Mouse (Mus musculus) neural tube, embryonic 14.5 days (tissue): ENCODE results near the gene Add3. TPM values are rescaled to one million over a fixed set of nuclear protein-coding genes. Genes with fewer than 3 reads are reported as not detected.

Experiments used
- ATAC-seq: fragments of 200-750 bp; cut with Nextera tagmentation; 2 replicates; pipeline ENCODE4 v1.8.0; 2017; ENCODE audit warnings: low read depth, mild to moderate bottlenecking, moderate TSS enrichment, moderate library complexity
- H3K27ac ChIP-seq: fragments of 300-500 bp; sonication (generic); 2 replicates; pipeline ENCODE4 v1.5.1; 2014; ENCODE audit warnings: low read depth, mild to moderate bottlenecking, control low read depth, low read length, moderate library complexity, mixed read lengths
- H3K27me3 ChIP-seq: fragments of 300-500 bp; sonication (generic); 2 replicates; pipeline ENCODE4 v1.6.1; 2014; ENCODE audit warnings: low read length; ENCODE audit not compliant: control insufficient read depth, insufficient read depth
- H3K36me3 ChIP-seq: fragments of 300-500 bp; sonication (generic); 2 replicates; pipeline ENCODE4 v1.6.1; 2014; ENCODE audit warnings: low read length, mixed read lengths; ENCODE audit not compliant: control insufficient read depth, insufficient read depth
- H3K4me1 ChIP-seq: fragments of 300-500 bp; sonication (generic); 2 replicates; pipeline ENCODE4 v1.6.1; 2014; ENCODE audit warnings: low read length; ENCODE audit not compliant: control insufficient read depth, insufficient read depth
- H3K4me2 ChIP-seq: fragments of 300-500 bp; sonication (generic); 2 replicates; pipeline ENCODE4 v1.6.1; 2014; ENCODE audit warnings: mild to moderate bottlenecking, low read depth, low read length, control low read depth
- H3K4me3 ChIP-seq: fragments of 300-500 bp; sonication (generic); 2 replicates; pipeline ENCODE4 v1.5.1; 2014; ENCODE audit warnings: low read depth, low read length, control low read depth, mixed read lengths
- H3K9ac ChIP-seq: fragments of 300-500 bp; sonication (generic); replicated peaks from 2 replicates; pipeline ENCODE4 v1.6.1; 2014; ENCODE audit warnings: low read depth, mild to moderate bottlenecking, control low read depth, low read length, mixed read lengths
- H3K9me3 ChIP-seq: fragments of 300-500 bp; sonication (generic); 2 replicates; pipeline ENCODE4 v1.6.1; 2016; ENCODE audit warnings: low read length; ENCODE audit not compliant: control insufficient read depth
- WGBS: fragments of 180-500 bp; shearing (Covaris S2); extraction: QIAGEN DNeasy Blood & Tissue Kit; methylation state at CpG from one replicate; pipeline ENCODE4 v1.1.7; 2014; 5-methylcytosine and 5-hydroxymethylcytosine counted together
- polyA plus RNA-seq: library from polyadenylated mRNA; unstranded; fragments of >200 nt; fragmentation: Nextera tagmentation; extraction: Ambion mirVana; gene quantifications from 2 replicates; pipeline ENCODE4 v1.2.1, GENCODE M21; 2014

Gene Add3
- polyA plus RNA-seq, 1 experiment from 2014 or later = 26.3 TPM

GRCm38 (mm10) chr19:53252111-53253028, 112.1 kb downstream of the Add3 start:
- H3K9me3 ChIP-seq = no peaks in the 10 kb centered on the region
- no peaks in the 10 kb centered on the region for H3K36me3 ChIP-seq
- ATAC-seq = no peak
- H3K4me1 ChIP-seq = peaks cover 4% of the 10 kb centered on the region; the same call in 1 of the 2 replicates
- WGBS = 89% methylated on average over 15 of the region's 15 CpGs
- H3K27ac ChIP-seq = no peak overlapping the region
- H3K27me3 ChIP-seq = no peaks in the 10 kb centered on the region
- no peak overlapping the region for H3K9ac ChIP-seq
- H3K4me3 ChIP-seq = no peak overlapping the region
- no peak overlapping the region for H3K4me2 ChIP-seq

- Histone ChIP-seq H3K27ac (no peak overlapping the region), H3K4me2 (no peak overlapping the region), H3K9ac (no peak overlapping the region), H3K9me3 (no peaks in the 10 kb centered on the region), H3K4me3 (no peak overlapping the region), H3K36me3 (no peaks in the 10 kb centered on the region), H3K4me1 (no peaks in the 10 kb centered on the region), H3K27me3 (no peaks in the 10 kb centered on the region)
- ATAC-seq = no peak
- WGBS = 90% methylated on average over 8 of the region's 8 CpGs
Measured at GRCm38 (mm10) chr19:53256361-53256760, 116.1 kb downstream of the Add3 start.

- 92% methylated on average over 7 of the region's 7 CpGs for WGBS
Measured at GRCm38 (mm10) chr19:53256991-53257594, 116.8 kb downstream of the Add3 start.

GRCm38 (mm10) chr19:53257631-53258560, 117.7 kb downstream of the Add3 start:
- H3K4me3 ChIP-seq = no peak overlapping the region
- no peaks in the 10 kb centered on the region for H3K36me3 ChIP-seq
- ATAC-seq = no peak
- H3K27me3 ChIP-seq = no peaks in the 10 kb centered on the region
- H3K4me1 ChIP-seq = no peaks in the 10 kb centered on the region
- H3K4me2 ChIP-seq = no peak overlapping the region
- 92% methylated on average over 15 of the region's 15 CpGs for WGBS
- no peaks in the 10 kb centered on the region for H3K9me3 ChIP-seq
- no peak overlapping the region for H3K27ac ChIP-seq
- no peak overlapping the region for H3K9ac ChIP-seq

More at GRCm38 (mm10) chr19:53256991-53257594, 116.8 kb downstream of the Add3 start:
- no peaks in the 10 kb centered on the region for H3K27me3 ChIP-seq
- no peak overlapping the region for H3K4me2 ChIP-seq
- H3K4me3 ChIP-seq = no peak overlapping the region
- no peaks in the 10 kb centered on the region for H3K36me3 ChIP-seq
- ATAC-seq = no peak
- no peak overlapping the region for H3K27ac ChIP-seq
- H3K4me1 ChIP-seq = no peaks in the 10 kb centered on the region
- H3K9ac ChIP-seq = no peak overlapping the region
- H3K9me3 ChIP-seq = no peaks in the 10 kb centered on the region

- no peak for ATAC-seq
- 88% methylated on average over 13 of the region's 13 CpGs for WGBS
- H3K27me3 ChIP-seq = no peaks in the 10 kb centered on the region
- H3K4me2 ChIP-seq = no peak overlapping the region
- H3K4me1 ChIP-seq = peaks cover 3% of the 10 kb centered on the region; the same call in 1 of the 2 replicates
- no peak overlapping the region for H3K9ac ChIP-seq
- H3K4me3 ChIP-seq = no peak overlapping the region
- H3K9me3 ChIP-seq = no peaks in the 10 kb centered on the region
- no peaks in the 10 kb centered on the region for H3K36me3 ChIP-seq
- no peak overlapping the region for H3K27ac ChIP-seq
Measured at GRCm38 (mm10) chr19:53258740-53259506, 118.7 kb downstream of the Add3 start.

- ATAC-seq = no peak
- H3K27me3 ChIP-seq = no peaks in the 10 kb centered on the region
- H3K9ac ChIP-seq = no peak overlapping the region
- H3K9me3 ChIP-seq = no peaks in the 10 kb centered on the region
- no peak overlapping the region for H3K4me3 ChIP-seq
- peaks cover 7% of the 10 kb centered on the region for H3K4me1 ChIP-seq
- H3K36me3 ChIP-seq = no peaks in the 10 kb centered on the region
- 78% methylated on average over 5 of the region's 5 CpGs for WGBS
- no peak overlapping the region for H3K4me2 ChIP-seq
- no peak overlapping the region for H3K27ac ChIP-seq
Measured at GRCm38 (mm10) chr19:53259541-53259940, 119.3 kb downstream of the Add3 start.

- Histone ChIP-seq H3K9me3 (no peaks in the 10 kb centered on the region), H3K9ac (no peak overlapping the region), H3K4me1 (peaks cover 7% of the 10 kb centered on the region), H3K36me3 (no peaks in the 10 kb centered on the region), H3K27ac (no peak overlapping the region), H3K4me2 (no peak overlapping the region), H3K4me3 (no peak overlapping the region), H3K27me3 (no peaks in the 10 kb centered on the region)
- WGBS = 76% methylated on average over 10 of the region's 10 CpGs
- ATAC-seq = no peak
Measured at GRCm38 (mm10) chr19:53260261-53260660, 120.0 kb downstream of the Add3 start.

- Histone ChIP-seq H3K36me3 (no peaks in the 10 kb centered on the region), H3K4me2 (no peak overlapping the region), H3K9ac (no peak overlapping the region), H3K4me1 (peaks cover 9% of the 10 kb centered on the region), H3K27ac (no peak overlapping the region), H3K27me3 (no peaks in the 10 kb centered on the region), H3K9me3 (no peaks in the 10 kb centered on the region), H3K4me3 (no peak overlapping the region)
- ATAC-seq = no peak
- 88% methylated on average over 4 of the region's 4 CpGs for WGBS
Measured at GRCm38 (mm10) chr19:53260828-53261227, 120.6 kb downstream of the Add3 start.
